Mouse (Mus musculus): Measurements from ENCODE around the gene Gm6020. TPM values are rescaled to one million over a fixed set of nuclear protein-coding genes. Genes with fewer than 3 reads are reported as not detected.

Gm6020 gene
- total RNA-seq, 2 experiments from 2014 or later = not detected

Other genes starting within 250 kb of the Gm6020 start
- 10 to 100 TPM; 34.1 to 44.4 TPM for gene Zfp950, start 43.0 kb upstream of the Gm6020 start, total RNA-seq (2021)
- gene Gm7102, start 7.6 kb upstream of the Gm6020 start, total RNA-seq (2021) = under 1 TPM; 0.54 to 0.62 TPM
- gene Csf2ra, start 44.5 kb downstream of the Gm6020 start, total RNA-seq (2021) = 10 to 100 TPM; 29.0 to 37.2 TPM
- not detected for gene Gm21060, start 113.2 kb downstream of the Gm6020 start, total RNA-seq (2021)